Mouse (Mus musculus): ENCODE data around the gene Rtca. TPM values are rescaled to one million over a fixed set of nuclear protein-coding genes. Genes with fewer than 3 reads are reported as not detected.
A peak's percentile ranks its signal among the peaks of the same experiment; 100 is the strongest.

Rtca gene
- total RNA-seq (2021): 10 to 100 TPM; 23.2 to 24.3 TPM
- long read RNA-seq, experiment 1, transcript Rtca-201 (11 exons, 1,594 nt): major isoform, 20 of 23 reads
- long read RNA-seq, experiment 1, partial matches to known transcripts: 0 of 23 reads
- long read RNA-seq, experiment 1, other reads (novel, unspliced or antisense): 3 of 23 reads
- long read RNA-seq, experiment 2, transcript Rtca-201 (11 exons, 1,594 nt): major isoform, 25 of 30 reads
- long read RNA-seq, experiment 2, partial matches to known transcripts: 2 of 30 reads
- long read RNA-seq, experiment 2, other reads (novel, unspliced or antisense): 3 of 30 reads

- peak; percentile 98 for DNase-seq
- intact Hi-C loops (cut with DNase I; ENCODE audit: low total_unique reads): no loop called here
Observed at GRCm38 (mm10) chr3:116507772-116508351, at the start of gene Rtca. Gene Rtca (minus strand): TSS chr3:116508208.

GRCm38 (mm10) chr3:116551362-116551761 is 43.4 kb upstream of the Rtca start:
- intact Hi-C loops (cut with DNase I; ENCODE audit: low total_unique reads): no loop called here
- DNase-seq: no peak

- no peak for DNase-seq
- intact Hi-C loops (cut with DNase I; ENCODE audit: low total_unique reads): no loop called here
Observed at GRCm38 (mm10) chr3:116547430-116547829, 39.4 kb upstream of the Rtca start.

GRCm38 (mm10) chr3:116542532-116542931 is 34.5 kb upstream of the Rtca start:
- intact Hi-C loops (cut with DNase I; ENCODE audit: low total_unique reads): no loop called here
- no peak for DNase-seq

- intact Hi-C loops (cut with DNase I; ENCODE audit: low total_unique reads): no loop called here
- DNase-seq: no peak
Observed at GRCm38 (mm10) chr3:116542070-116542469, 34.1 kb upstream of the Rtca start.

GRCm38 (mm10) chr3:116537200-116537573 is 29.2 kb upstream of the Rtca start:
- no peak for DNase-seq
- intact Hi-C loops (cut with DNase I; ENCODE audit: low total_unique reads): no loop called here

GRCm38 (mm10) chr3:116536428-116537199 is 28.6 kb upstream of the Rtca start:
- DNase-seq: no peak
- intact Hi-C loops (cut with DNase I; ENCODE audit: low total_unique reads): no loop called here

- DNase-seq: no peak
- intact Hi-C loops (cut with DNase I; ENCODE audit: low total_unique reads): no loop called here
Observed at GRCm38 (mm10) chr3:116530826-116531225, 22.8 kb upstream of the Rtca start.

GRCm38 (mm10) chr3:116529741-116530140 is 21.7 kb upstream of the Rtca start:
- intact Hi-C loops (cut with DNase I; ENCODE audit: low total_unique reads): no loop called here
- DNase-seq: no peak

- intact Hi-C loops (cut with DNase I; ENCODE audit: low total_unique reads): no loop called here
- DNase-seq: no peak
Observed at GRCm38 (mm10) chr3:116520141-116520761, 12.2 kb upstream of the Rtca start.

- DNase-seq: peak; percentile 91
- intact Hi-C loops (cut with DNase I; ENCODE audit: low total_unique reads): loop anchor here (10.0 kb wide), 1 partner anchor 72 kb away; no protein-coding TSS in a partner anchor
Observed at GRCm38 (mm10) chr3:116512904-116513716, 5.1 kb upstream of the Rtca start, which contains the start of gene Dbt. Gene Dbt (plus strand): TSS chr3:116513070.

- intact Hi-C loops (cut with DNase I; ENCODE audit: low total_unique reads): loop anchor here (10.0 kb wide), 1 partner anchor 72 kb away; no protein-coding TSS in a partner anchor
Observed at GRCm38 (mm10) chr3:116512151-116512903, 4.3 kb upstream of the Rtca start.

GRCm38 (mm10) chr3:116495671-116496070 is 12.3 kb downstream of the Rtca start:
- no peak for DNase-seq
- intact Hi-C loops (cut with DNase I; ENCODE audit: low total_unique reads): no loop called here

More at GRCm38 (mm10) chr3:116512151-116512903, 4.3 kb upstream of the Rtca start:
- no peak for DNase-seq

- no peak for DNase-seq
- intact Hi-C loops (cut with DNase I; ENCODE audit: low total_unique reads): loop anchor here (5.0 kb wide), 1 partner anchor 156 kb away; no protein-coding TSS in a partner anchor
Observed at GRCm38 (mm10) chr3:116493658-116494057, 14.3 kb downstream of the Rtca start.

GRCm38 (mm10) chr3:116491923-116492454 is 16.0 kb downstream of the Rtca start:
- DNase-seq: no peak
- intact Hi-C loops (cut with DNase I; ENCODE audit: low total_unique reads): loop anchor here (5.0 kb wide), 1 partner anchor 155 kb away; no protein-coding TSS in a partner anchor

GRCm38 (mm10) chr3:116490920-116491319 is 17.1 kb downstream of the Rtca start:
- no peak for DNase-seq
- intact Hi-C loops (cut with DNase I; ENCODE audit: low total_unique reads): loop anchor here (5.0 kb wide), 1 partner anchor 154 kb away; no protein-coding TSS in a partner anchor

- intact Hi-C loops (cut with DNase I; ENCODE audit: low total_unique reads): no loop called here
- DNase-seq: no peak
Observed at GRCm38 (mm10) chr3:116483271-116483670, 24.7 kb downstream of the Rtca start.

- intact Hi-C loops (cut with DNase I; ENCODE audit: low total_unique reads): no loop called here
- DNase-seq: no peak
Observed at GRCm38 (mm10) chr3:116482724-116483123, 25.3 kb downstream of the Rtca start.

Measured in gastrocnemius, postnatal 14 days (tissue).